Comparison of ENCODE assay signal across 9 mouse cellular contexts in genomic region chr10:38553688-38554680, GRCm38 (mm10).
DNase-seq lines count a peak whose midpoint lies in the region; ATAC-seq lines count a peak whose summit lies in the region.
"Had no signal": no experiment of that assay in that cellular context is flagged by ENCODE, and none has a peak within 500 bp of the region (broad histone marks: within the 10 kb centered on the region; RNA-seq: fewer than 3 reads in every experiment).

No protein-coding gene starts in this region.

- H3K9ac ChIP-seq in limb, embryonic 12.5 days (replicated peaks): peak overlapping the region; percentile 4; the same call in 1 of the 2 replicates
- peak overlapping the region; percentile 65 for H3K9ac ChIP-seq in midbrain, embryonic 16.5 days (ENCODE audit: low read depth, low read length)

- 0 out of 2 replicates have a peak, but pooled peaks cover 4% of the 10 kb centered on the region for H3K4me1 ChIP-seq in limb, embryonic 12.5 days (replicated peaks)
- peaks cover 6% of the 10 kb centered on the region for H3K4me1 ChIP-seq in midbrain, embryonic 16.5 days (ENCODE audit: control insufficient read depth, insufficient read depth, low read length)

- no peaks in the 10 kb centered on the region for H3K27me3 ChIP-seq in limb, embryonic 12.5 days
- H3K27me3 ChIP-seq in midbrain, embryonic 16.5 days (ENCODE audit: control insufficient read depth, insufficient read depth, low read depth, low read length): no peaks in the 10 kb centered on the region

- H3K4me3 ChIP-seq in limb, embryonic 12.5 days (replicated peaks): peak overlapping the region; percentile 30
- peak overlapping the region; percentile 36 for H3K4me3 ChIP-seq in midbrain, embryonic 16.5 days (ENCODE audit: low read depth, low read length)
- H3K4me3 ChIP-seq: erythroblast, embryonic 14.5 days had no signal

- H3K27ac ChIP-seq in limb, embryonic 12.5 days: peak overlapping the region; percentile 87
- H3K27ac ChIP-seq in midbrain, embryonic 16.5 days (ENCODE audit: low read length): peak overlapping the region; percentile 83

- 13% methylated on average over 18 of the region's 18 CpGs for WGBS in limb, embryonic 12.5 days
- WGBS in midbrain, embryonic 16.5 days: 4% methylated on average over 18 of the region's 18 CpGs

- peak; percentile 68; the same call in 1 of the 2 replicates for ATAC-seq in limb, embryonic 12.5 days (ENCODE audit: insufficient number of reproducible peaks, insufficient read depth, low FRiP score, low TSS enrichment, low read depth)
- peak; percentile 95 for ATAC-seq in midbrain, embryonic 16.5 days

- peak; percentile 26 for DNase-seq in MN1 (ENCODE audit: low spot score)
- peak; percentile 62 to 71 for DNase-seq in cerebellum, postnatal 10 days
- DNase-seq in frontal cortex, postnatal 25 days (ENCODE audit: low spot score in 2 of 2): peak; percentile 12 to 13
- DNase-seq in induced T-regulatory cell, adult 2 months (ENCODE audit: low read depth): peak; percentile 1
- DNase-seq in telencephalon, adult 2 months (ENCODE audit: low read depth, low spot score): peak; percentile 52
- DNase-seq in thymus, postnatal 10 days (ENCODE audit: low spot score in 2 of 2): no peak

- H3K36me3 ChIP-seq in limb, embryonic 12.5 days: no peaks in the 10 kb centered on the region
- no peaks in the 10 kb centered on the region for H3K36me3 ChIP-seq in midbrain, embryonic 16.5 days (ENCODE audit: control insufficient read depth, insufficient read depth, low read length)

- H3K4me2 ChIP-seq in limb, embryonic 12.5 days: peak overlapping the region; percentile 51
- H3K4me2 ChIP-seq in midbrain, embryonic 16.5 days (ENCODE audit: low read length): peak overlapping the region; percentile 46

- H3K9me3 ChIP-seq in limb, embryonic 12.5 days: no peaks in the 10 kb centered on the region
- no peaks in the 10 kb centered on the region for H3K9me3 ChIP-seq in midbrain, embryonic 16.5 days (replicated peaks; ENCODE audit: control insufficient read depth, low read length, poor library complexity, severe bottlenecking)

Comparison
In these comparisons a context has a peak if more than half of its experiments do, and no peak if none do; other contexts are left out.
1. DNase-seq: peak in MN1 (single experiment), cerebellum, postnatal 10 days (2 of 2), frontal cortex, postnatal 25 days (2 of 2), induced T-regulatory cell, adult 2 months (single experiment) and telencephalon, adult 2 months (single experiment); none in thymus, postnatal 10 days (0 of 2).